Mouse (Mus musculus): ENCODE measurements around the gene F8.

DNA sequence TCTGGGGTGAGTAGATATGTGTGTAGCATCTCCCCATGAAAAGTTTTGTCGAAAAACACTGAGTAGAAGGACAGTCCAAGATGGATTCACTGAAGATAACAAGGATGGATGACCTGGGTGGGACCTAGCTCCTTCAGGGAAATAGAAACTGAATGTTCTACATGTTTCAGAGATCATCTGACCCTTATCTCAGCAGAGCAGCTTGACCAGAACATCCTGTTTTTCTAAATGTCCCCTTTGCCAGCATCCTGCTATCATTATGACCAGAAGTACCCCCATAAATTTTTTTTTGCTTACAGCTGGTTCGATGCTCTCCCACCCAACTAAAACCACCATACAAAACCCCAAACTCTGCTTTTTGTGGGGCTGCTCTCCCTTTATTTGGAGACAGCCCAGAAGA lies 20.3 kb upstream of the F8 start:
- no peak for TF ChIP-seq CTCF (IDR thresholded peaks at IDR 0.05; ENCODE audit: insufficient read depth, low read depth, low read length)
- TF ChIP-seq POLR2A (IDR thresholded peaks at IDR 0.05; ENCODE audit: insufficient read depth, low read depth, low read length): no peak
